Comparison of ENCODE assay signal across 8 mouse cellular contexts in genomic region chr1:153092237-153092975, GRCm38 (mm10).
DNase-seq lines count a peak whose midpoint lies in the region; ATAC-seq and TF ChIP-seq lines count a peak whose summit lies in the region.

No protein-coding gene starts in this region.

- ATAC-seq in erythroid progenitor cell, adult 5-6 weeks (replicated peaks; ENCODE audit: low FRiP score, poor library complexity, severe bottlenecking) = 0 out of 2 replicates have a peak, but pooled peaks have one; percentile 42
- peak; percentile 33; the same call in 1 of the 2 replicates for ATAC-seq in kidney, embryonic 15.5 days (replicated peaks; ENCODE audit: low FRiP score)

- no peaks in the 10 kb centered on the region for H3K9me3 ChIP-seq in ES-Bruce4 (replicated peaks; ENCODE audit: control insufficient read depth, insufficient read depth, low read length, poor library complexity, severe bottlenecking)
- H3K9me3 ChIP-seq in heart, embryonic 10.5 days = no peaks in the 10 kb centered on the region
- H3K9me3 ChIP-seq in kidney, embryonic 15.5 days (replicated peaks) = no peaks in the 10 kb centered on the region

- no peak overlapping the region for H3K4me3 ChIP-seq in ES-Bruce4 (ENCODE audit: low read depth, low read length)
- H3K4me3 ChIP-seq in heart, embryonic 10.5 days = peak overlapping the region; percentile 20; the same call in 1 of the 2 replicates
- H3K4me3 ChIP-seq in kidney, embryonic 15.5 days (replicated peaks) = no peak overlapping the region
- no peak overlapping the region for H3K4me3 ChIP-seq in liver, adult 2 months (ENCODE audit: insufficient read depth, low read depth, low read length)

- WGBS in heart, embryonic 10.5 days = 53% methylated on average over 5 of the region's 5 CpGs
- 61% methylated on average over 5 of the region's 5 CpGs for WGBS in kidney, embryonic 15.5 days
- 61% methylated on average over 5 of the region's 5 CpGs for WGBS in liver, adult 2 months

- no peaks in the 10 kb centered on the region for H3K36me3 ChIP-seq in ES-Bruce4 (ENCODE audit: control insufficient read depth, insufficient read depth, low read length, poor library complexity, severe bottlenecking)
- H3K36me3 ChIP-seq in heart, embryonic 10.5 days = no peaks in the 10 kb centered on the region
- no peaks in the 10 kb centered on the region for H3K36me3 ChIP-seq in kidney, embryonic 15.5 days
- H3K36me3 ChIP-seq in liver, adult 2 months (ENCODE audit: control insufficient read depth, insufficient read depth, low read length) = no peaks in the 10 kb centered on the region

- H3K4me2 ChIP-seq in kidney, embryonic 15.5 days = no peak overlapping the region

- H3K27ac ChIP-seq in ES-Bruce4 (ENCODE audit: insufficient read depth, low read length) = peak overlapping the region; percentile 96
- H3K27ac ChIP-seq in heart, embryonic 10.5 days = peak overlapping the region; percentile 24; the same call in 1 of the 2 replicates
- peak overlapping the region; percentile 74 for H3K27ac ChIP-seq in kidney, embryonic 15.5 days
- H3K27ac ChIP-seq in liver, adult 2 months (replicated peaks; ENCODE audit: insufficient read depth, low read depth, low read length) = no peak overlapping the region

- H3K9ac ChIP-seq in ES-Bruce4 (ENCODE audit: low read depth, poor library complexity, severe bottlenecking) = peak overlapping the region; percentile 34
- H3K9ac ChIP-seq in kidney, embryonic 15.5 days = no peak overlapping the region
- no peak overlapping the region for H3K9ac ChIP-seq in liver, adult 2 months (ENCODE audit: low read depth, low read length)

- TF ChIP-seq CTCF in ES-Bruce4 (IDR thresholded peaks at IDR 0.05; ENCODE audit: low read depth, low read length) = peak; percentile 59
- peak; percentile 72; the same call in 1 of the 2 replicates for TF ChIP-seq CTCF in brain, embryonic 14.5 days (IDR thresholded peaks at IDR 0.05; ENCODE audit: borderline replicate concordance, extremely low read depth, insufficient read depth, insufficient read length)
- peak; percentile 71 for TF ChIP-seq CTCF in liver, adult 2 months (IDR thresholded peaks at IDR 0.05; ENCODE audit: low read depth, low read length)

- H3K79me2 ChIP-seq in liver, adult 2 months (ENCODE audit: control insufficient read depth, insufficient read depth, low read length) = no peaks in the 10 kb centered on the region

- TF ChIP-seq EP300 in ES-Bruce4 (IDR thresholded peaks at IDR 0.05; ENCODE audit: insufficient read depth, low read depth, low read length) = no peak

- DNase-seq in brain, embryonic 14.5 days (ENCODE audit: low read depth) = peak; percentile 87
- no peak for DNase-seq in heart, embryonic 10.5 days (ENCODE audit: low spot score)
- DNase-seq in liver, adult 2 months (ENCODE audit: extremely low read depth, low read depth, low spot score) = peak; percentile 64
- DNase-seq in neural tube, embryonic 10.5 days (ENCODE audit: extremely low spot score, low spot score) = peak; percentile 79
- peak; percentile 11 to 20 for DNase-seq in thymus, adult 18-20 months

- TF ChIP-seq POLR2A in ES-Bruce4 (IDR thresholded peaks at IDR 0.05; ENCODE audit: insufficient read depth, low read length) = no peak
- no peak for TF ChIP-seq POLR2A in brain, embryonic 14.5 days (IDR thresholded peaks at IDR 0.05; ENCODE audit: borderline replicate concordance, extremely low read depth, insufficient read depth, insufficient read length, poor library complexity, severe bottlenecking)
- no peak for TF ChIP-seq POLR2A in liver, adult 2 months (IDR thresholded peaks at IDR 0.05; ENCODE audit: extremely low read depth, insufficient read depth, low read length)

- no peaks in the 10 kb centered on the region for H3K27me3 ChIP-seq in ES-Bruce4 (ENCODE audit: control insufficient read depth, insufficient read depth, low read length, poor library complexity, severe bottlenecking)
- H3K27me3 ChIP-seq in heart, embryonic 10.5 days (ENCODE audit: insufficient read depth, poor library complexity, severe bottlenecking) = no peaks in the 10 kb centered on the region; the same call in 1 of the 2 replicates
- H3K27me3 ChIP-seq in kidney, embryonic 15.5 days = no peaks in the 10 kb centered on the region
- no peaks in the 10 kb centered on the region for H3K27me3 ChIP-seq in liver, adult 2 months (ENCODE audit: control insufficient read depth, insufficient read depth, low read length)

- H3K4me1 ChIP-seq in ES-Bruce4 (ENCODE audit: control insufficient read depth, insufficient read depth, low read length) = peaks cover 1% of the 10 kb centered on the region
- peaks cover 42% of the 10 kb centered on the region for H3K4me1 ChIP-seq in heart, embryonic 10.5 days
- peaks cover 36% of the 10 kb centered on the region for H3K4me1 ChIP-seq in kidney, embryonic 15.5 days
- H3K4me1 ChIP-seq in liver, adult 2 months (ENCODE audit: control insufficient read depth, insufficient read depth, low read length) = no peaks in the 10 kb centered on the region
